Comparison of ENCODE assay signal across 15 mouse cellular contexts in genomic region chr7:73402671-73403070, GRCm38 (mm10). TPM values are rescaled to one million over a fixed set of nuclear protein-coding genes. Genes with fewer than 3 reads are reported as not detected.
DNase-seq lines count a peak whose midpoint lies in the region; ATAC-seq and TF ChIP-seq lines count a peak whose summit lies in the region.
"Had no signal": no experiment of that assay in that cellular context is flagged by ENCODE, and none has a peak within 500 bp of the region (broad histone marks: within the 10 kb centered on the region; RNA-seq: fewer than 3 reads in every experiment).

No protein-coding gene starts in this region.

- H3K9me3 ChIP-seq in forebrain, embryonic 10.5 days = peaks cover 21% of the 10 kb centered on the region; the same call in 1 of the 2 replicates
- H3K9me3 ChIP-seq in forebrain, embryonic 12.5 days = no peaks in the 10 kb centered on the region
- H3K9me3 ChIP-seq in hindbrain, embryonic 13.5 days = 0 out of 2 replicates have a peak, but pooled peaks cover 5% of the 10 kb centered on the region
- H3K9me3 ChIP-seq in hindbrain, embryonic 16.5 days (ENCODE audit: control insufficient read depth, low read length) = no peaks in the 10 kb centered on the region; the same call in 1 of the 2 replicates
- H3K9me3 ChIP-seq in hindbrain, embryonic 15.5 days = no peaks in the 10 kb centered on the region

- no peak for DNase-seq in forebrain, embryonic 10.5 days (ENCODE audit: extremely low spot score, low spot score)
- DNase-seq in liver = no peak
- no peak for DNase-seq in urinary bladder, postnatal 36 days (ENCODE audit: low spot score in 2 of 2)
- DNase-seq: cerebellum, adult 2 months; kidney, postnatal 36 days; layer of hippocampus, postnatal 36 days; liver, postnatal 0 days; lung, postnatal 36 days; right cerebral cortex, postnatal 4 days had no signal

- ATAC-seq in forebrain, embryonic 12.5 days (ENCODE audit: low FRiP score) = no peak
- no peak for ATAC-seq in hindbrain, embryonic 13.5 days (ENCODE audit: low FRiP score)
- no peak for ATAC-seq in hindbrain, embryonic 16.5 days
- no peak for ATAC-seq in hindbrain, embryonic 15.5 days (ENCODE audit: low FRiP score, low read depth)
- ATAC-seq: liver, postnatal 0 days had no signal

- WGBS in forebrain, embryonic 10.5 days = 76% methylated on average over 1 of the region's 1 CpGs
- 71% methylated on average over 1 of the region's 1 CpGs for WGBS in forebrain, embryonic 12.5 days
- WGBS in hindbrain, embryonic 13.5 days = 78% methylated on average over 1 of the region's 1 CpGs
- WGBS in hindbrain, embryonic 16.5 days = 50% methylated on average over 1 of the region's 1 CpGs
- WGBS in hindbrain, embryonic 15.5 days = 77% methylated on average over 1 of the region's 1 CpGs

- peak overlapping the region; percentile 58; the same call in 1 of the 2 replicates for H3K27ac ChIP-seq in forebrain, embryonic 10.5 days
- no peak overlapping the region for H3K27ac ChIP-seq in forebrain, embryonic 12.5 days
- H3K27ac ChIP-seq in hindbrain, embryonic 13.5 days = peak overlapping the region; percentile 59
- no peak overlapping the region; the same call in 1 of the 2 replicates for H3K27ac ChIP-seq in hindbrain, embryonic 16.5 days (ENCODE audit: low read depth, low read length)
- 0 out of 2 replicates have a peak overlapping the region, but pooled peaks have one; percentile 19 for H3K27ac ChIP-seq in hindbrain, embryonic 15.5 days (replicated peaks)
- H3K27ac ChIP-seq: limb, embryonic 12.5 days had no signal

- H3K36me3 ChIP-seq in forebrain, embryonic 10.5 days (replicated peaks) = peaks cover 63% of the 10 kb centered on the region
- H3K36me3 ChIP-seq in forebrain, embryonic 12.5 days (replicated peaks) = peaks cover 44% of the 10 kb centered on the region
- H3K36me3 ChIP-seq in hindbrain, embryonic 13.5 days = peaks cover 32% of the 10 kb centered on the region
- H3K36me3 ChIP-seq in hindbrain, embryonic 16.5 days (ENCODE audit: control insufficient read depth, insufficient read depth, low read length) = peaks cover 2% of the 10 kb centered on the region; the same call in 1 of the 2 replicates
- H3K36me3 ChIP-seq in hindbrain, embryonic 15.5 days = no peaks in the 10 kb centered on the region; the same call in 1 of the 2 replicates
- H3K36me3 ChIP-seq in myocyte (ENCODE audit: control insufficient read depth, insufficient read depth) = peaks cover under 1% of the 10 kb centered on the region

- TF ChIP-seq POLR2A in myocyte (IDR thresholded peaks at IDR 0.05; ENCODE audit: insufficient read length, low read depth) = no peak

- no peak overlapping the region for H3K4me3 ChIP-seq in forebrain, embryonic 10.5 days
- no peak overlapping the region for H3K4me3 ChIP-seq in forebrain, embryonic 12.5 days (replicated peaks)
- H3K4me3 ChIP-seq in hindbrain, embryonic 13.5 days = no peak overlapping the region
- H3K4me3 ChIP-seq in hindbrain, embryonic 16.5 days (ENCODE audit: low read length) = no peak overlapping the region
- H3K4me3 ChIP-seq in hindbrain, embryonic 15.5 days = no peak overlapping the region
- H3K4me3 ChIP-seq in myocyte = no peak overlapping the region
- H3K4me3 ChIP-seq: limb, embryonic 12.5 days had no signal

- H3ac ChIP-seq in myocyte (ENCODE audit: control insufficient read depth, insufficient read length) = no peak overlapping the region

- H3K79me2 ChIP-seq in myocyte (ENCODE audit: control insufficient read depth, insufficient read depth) = peaks cover 6% of the 10 kb centered on the region

- no peak overlapping the region for H3K4me2 ChIP-seq in forebrain, embryonic 12.5 days
- no peak overlapping the region for H3K4me2 ChIP-seq in hindbrain, embryonic 13.5 days
- no peak overlapping the region for H3K4me2 ChIP-seq in hindbrain, embryonic 16.5 days (ENCODE audit: low read length)
- no peak overlapping the region for H3K4me2 ChIP-seq in hindbrain, embryonic 15.5 days
- peak overlapping the region; percentile 1 for H3K4me2 ChIP-seq in myocyte (ENCODE audit: low read depth)
- H3K4me2 ChIP-seq: limb, embryonic 12.5 days had no signal

- H3K4me1 ChIP-seq in forebrain, embryonic 10.5 days = peaks cover 66% of the 10 kb centered on the region
- peaks cover 59% of the 10 kb centered on the region for H3K4me1 ChIP-seq in forebrain, embryonic 12.5 days
- H3K4me1 ChIP-seq in hindbrain, embryonic 13.5 days (replicated peaks) = peaks cover 66% of the 10 kb centered on the region
- peaks cover 42% of the 10 kb centered on the region for H3K4me1 ChIP-seq in hindbrain, embryonic 16.5 days (ENCODE audit: control insufficient read depth, insufficient read depth, low read depth, low read length)
- H3K4me1 ChIP-seq in hindbrain, embryonic 15.5 days (replicated peaks) = peaks cover 50% of the 10 kb centered on the region

- H3K9ac ChIP-seq in forebrain, embryonic 12.5 days = no peak overlapping the region
- no peak overlapping the region for H3K9ac ChIP-seq in hindbrain, embryonic 13.5 days
- H3K9ac ChIP-seq in hindbrain, embryonic 16.5 days (ENCODE audit: low read depth, low read length) = no peak overlapping the region; the same call in 1 of the 2 replicates
- no peak overlapping the region for H3K9ac ChIP-seq in hindbrain, embryonic 15.5 days
- H3K9ac ChIP-seq: liver, postnatal 0 days had no signal

- 0 out of 2 replicates have a peak, but pooled peaks cover 4% of the 10 kb centered on the region for H3K27me3 ChIP-seq in forebrain, embryonic 10.5 days (ENCODE audit: poor library complexity, severe bottlenecking)
- H3K27me3 ChIP-seq in forebrain, embryonic 12.5 days = no peaks in the 10 kb centered on the region
- no peaks in the 10 kb centered on the region for H3K27me3 ChIP-seq in hindbrain, embryonic 13.5 days
- no peaks in the 10 kb centered on the region; the same call in 1 of the 2 replicates for H3K27me3 ChIP-seq in hindbrain, embryonic 16.5 days (replicated peaks; ENCODE audit: control insufficient read depth, insufficient read depth, low read length)
- no peaks in the 10 kb centered on the region for H3K27me3 ChIP-seq in hindbrain, embryonic 15.5 days
- no peaks in the 10 kb centered on the region for H3K27me3 ChIP-seq in myocyte (ENCODE audit: control insufficient read depth, insufficient read depth, insufficient read length)
- H3K27me3 ChIP-seq: limb, embryonic 12.5 days had no signal

TF ChIP-seq in myocyte, 11 proteins besides CTCF, POLR2A, EP300 and RAD21:
- peak in 1 of 3 experiments; percentile 42 for TF ChIP-seq MYOG (IDR thresholded peaks at IDR 0.05; ENCODE audit: control insufficient read depth in 1 of 3, insufficient read depth in 1 of 3, insufficient read length in 2 of 3, low read depth in 2 of 3)
- TF ChIP-seq E2F4 (IDR thresholded peaks at IDR 0.05; ENCODE audit: insufficient read depth) = no peak
- TF ChIP-seq MYOD1 (IDR thresholded peaks at IDR 0.05; ENCODE audit: control insufficient read depth in 1 of 3, insufficient read length in 2 of 3, low read depth in 2 of 3) = peak in 2 of 3 experiments; percentile 27 to 66

RNA-seq across cellular contexts. Expression of gene Rgma, which starts 27.4 kb away (rescaled TPM):
- 26.2 and 26.8 TPM in 2 replicates for polyA plus RNA-seq in forebrain, embryonic 10.5 days (2016; fragmentation: Nextera tagmentation; extraction: Ambion mirVana)
- 37.3 and 42.3 TPM in 2 replicates for polyA plus RNA-seq in forebrain, embryonic 12.5 days (2016; fragmentation: Nextera tagmentation; extraction: Ambion mirVana)
- 40.0 and 41.1 TPM in 2 replicates for polyA plus RNA-seq in hindbrain, embryonic 13.5 days (2015; fragmentation: Nextera tagmentation; extraction: Ambion mirVana)
- polyA plus RNA-seq in hindbrain, embryonic 16.5 days (2015; fragmentation: Nextera tagmentation; extraction: Ambion mirVana) = 30.9 and 39.8 TPM in 2 replicates
- 39.5 and 45.1 TPM in 2 replicates for polyA plus RNA-seq in hindbrain, embryonic 15.5 days (2015; fragmentation: Nextera tagmentation; extraction: Ambion mirVana)
- polyA plus RNA-seq in myocyte (2012; fragmentation: generic; extraction: Trizol) = 34.0 TPM

Comparison
In these comparisons a context has a peak if more than half of its experiments do, and no peak if none do; other contexts are left out.
1. H3K27ac ChIP-seq: peak in forebrain, embryonic 10.5 days (single experiment), hindbrain, embryonic 13.5 days (single experiment) and hindbrain, embryonic 15.5 days (single experiment); none in forebrain, embryonic 12.5 days (single experiment) and hindbrain, embryonic 16.5 days (single experiment).